Mouse (Mus musculus) CH12.LX (cell line): ENCODE measurements at regions not wholly inside any gene's neighbourhood (a gene's known extent, or its start where the extent isn't known, plus 50 kb on each side); places are given as distances from the start of the nearest gene placed in this dataset.

Experiments used
- CTCF ChIP-seq, 2 experiments: IDR thresholded peaks in 1 of 2; conservative IDR thresholded peaks in 1 of 2; 2 replicates each; pipeline ENCODE4 v1.5.1; 2011 to 2012; ENCODE audit warnings: low read depth in 2 of 2, low read length in 2 of 2, improper control_type of control experiment in 1 of 2, inconsistent platforms in 1 of 2, mild to moderate bottlenecking in 1 of 2, moderate library complexity in 1 of 2
- EP300 ChIP-seq: IDR thresholded peaks from 2 replicates; pipeline ENCODE4 v1.6.1; 2011; ENCODE audit warnings: low read length, improper control_type of control experiment
- MAFK ChIP-seq: IDR thresholded peaks from 2 replicates; pipeline ENCODE4 v1.6.1; 2011; ENCODE audit warnings: low read length, improper control_type of control experiment; ENCODE audit not compliant: insufficient replicate concordance
- MAX ChIP-seq: IDR thresholded peaks from 2 replicates; pipeline ENCODE4 v1.6.1; 2011; ENCODE audit warnings: low read length, improper control_type of control experiment
- MXI1 ChIP-seq: IDR thresholded peaks from 2 replicates; pipeline ENCODE4 v1.6.1; 2011; ENCODE audit warnings: mild to moderate bottlenecking, low read depth, low read length, improper control_type of control experiment
- NRF1 ChIP-seq: IDR thresholded peaks from 2 replicates; pipeline ENCODE4 v1.6.1; 2014; ENCODE audit warnings: low read depth, mild to moderate bottlenecking, inconsistent platforms, low read length, improper control_type of control experiment, moderate library complexity
- POLR2AphosphoS2 ChIP-seq: IDR thresholded peaks from 2 replicates; pipeline ENCODE4 v1.6.1; 2011; ENCODE audit warnings: low read depth, low read length, improper control_type of control experiment
- RCOR1 ChIP-seq: conservative IDR thresholded peaks from 2 replicates; pipeline ENCODE4 v1.6.1; 2012; ENCODE audit warnings: low read depth, mild to moderate bottlenecking, inconsistent platforms, low read length, improper control_type of control experiment
- SMC3 ChIP-seq: IDR thresholded peaks from 2 replicates; pipeline ENCODE4 v1.6.1; 2011; ENCODE audit warnings: low read depth, low read length, improper control_type of control experiment
- TCF12 ChIP-seq: IDR thresholded peaks from 2 replicates; pipeline ENCODE4 v1.6.1; 2014; ENCODE audit warnings: low read depth, mild to moderate bottlenecking, inconsistent platforms, low read length, improper control_type of control experiment
- ZKSCAN1 ChIP-seq: IDR thresholded peaks from 2 replicates; pipeline ENCODE4 v1.6.1; 2012; ENCODE audit warnings: low read depth, inconsistent platforms, low read length, improper control_type of control experiment, borderline replicate concordance

GRCm38 (mm10) chr5:119216146-119216545 is 454.3 kb upstream of the Tbx3 start:
- TF ChIP-seq CTCF (conservative IDR thresholded peaks at IDR 0.05 in 1 of 2, IDR thresholded peaks at IDR 0.05 in 1 of 2; ENCODE audit: low read depth in 2 of 2, low read length in 2 of 2), result no peak
- TF ChIP-seq SMC3, result no peak
- TF ChIP-seq ZKSCAN1, result no peak
- TF ChIP-seq POLR2AphosphoS2, result no peak
- TF ChIP-seq RCOR1, result no peak
- TF ChIP-seq EP300, result no peak
- no peak for TF ChIP-seq MAX
- no peak for TF ChIP-seq MXI1
- no peak for TF ChIP-seq NRF1
- TF ChIP-seq TCF12, result no peak
- TF ChIP-seq MAFK, result no peak
